ENCODE assay signal across 30 mouse cellular contexts in genomic region chr3:84077505-84077904, GRCm38 (mm10). TPM values are rescaled to one million over a fixed set of nuclear protein-coding genes. Genes with fewer than 3 reads are reported as not detected.
DNase-seq lines count a peak whose midpoint lies in the region; ATAC-seq lines count a peak whose summit lies in the region.
"Had no signal": no experiment of that assay in that cellular context is flagged by ENCODE, and none has a peak within 500 bp of the region (broad histone marks: within the 10 kb centered on the region; RNA-seq: fewer than 3 reads in every experiment).

No protein-coding gene starts in this region.

- no peak for DNase-seq in lung, postnatal 36 days
- DNase-seq in adipocyte (ENCODE audit: low spot score), result peak; percentile 33
- no peak for DNase-seq in layer of hippocampus, postnatal 36 days
- DNase-seq in urinary bladder, postnatal 10 days (ENCODE audit: low spot score), result no peak
- DNase-seq: adrenal gland, postnatal 25 days; cerebellum, adult 11-12 months; cerebellum, adult 9-11 months; embryo, embryonic 11 days; gastrocnemius, postnatal 25 days; kidney, postnatal 25 days; lung, postnatal 4 days; right cerebral cortex, postnatal 25 days; spleen, adult 18-20 months; thymus, postnatal 14 days had no signal

- ATAC-seq in heart, embryonic 16.5 days (replicated peaks; ENCODE audit: extremely low read depth, insufficient read depth, low FRiP score), result peak; percentile 72
- ATAC-seq in heart, embryonic 12.5 days (ENCODE audit: insufficient number of reproducible peaks, low FRiP score), result no peak
- peak; percentile 57; the same call in 1 of the 2 replicates for ATAC-seq in lung, embryonic 16.5 days (ENCODE audit: low read depth)
- ATAC-seq: forebrain, embryonic 15.5 days; intestine, postnatal 0 days; midbrain, embryonic 13.5 days had no signal

- 50% methylated on average over 4 of the region's 4 CpGs for WGBS in heart, embryonic 16.5 days
- WGBS in heart, embryonic 12.5 days, result 72% methylated on average over 4 of the region's 4 CpGs
- 66% methylated on average over 4 of the region's 4 CpGs for WGBS in lung, embryonic 16.5 days

- peaks cover 8% of the 10 kb centered on the region for H3K9me3 ChIP-seq in heart, embryonic 16.5 days (replicated peaks; ENCODE audit: control insufficient read depth, low read length)
- peaks cover 5% of the 10 kb centered on the region for H3K9me3 ChIP-seq in heart, embryonic 12.5 days (replicated peaks)
- H3K9me3 ChIP-seq in lung, embryonic 16.5 days (ENCODE audit: control insufficient read depth, low read length), result peaks cover 6% of the 10 kb centered on the region; the same call in 1 of the 2 replicates
- H3K9me3 ChIP-seq: embryonic facial prominence, embryonic 12.5 days; midbrain, embryonic 13.5 days had no signal

- no peak overlapping the region for H3K9ac ChIP-seq in heart, embryonic 16.5 days (ENCODE audit: low read length)
- H3K9ac ChIP-seq in heart, embryonic 12.5 days, result no peak overlapping the region
- H3K9ac ChIP-seq in lung, embryonic 16.5 days (ENCODE audit: low read length), result no peak overlapping the region
- H3K9ac ChIP-seq: embryonic facial prominence, embryonic 12.5 days; forebrain, embryonic 15.5 days; hindbrain, embryonic 14.5 days; limb, embryonic 13.5 days; lung, embryonic 15.5 days; midbrain, embryonic 13.5 days had no signal

- peaks cover 4% of the 10 kb centered on the region; the same call in 1 of the 2 replicates for H3K36me3 ChIP-seq in heart, embryonic 16.5 days (ENCODE audit: control insufficient read depth, insufficient read depth)
- no peaks in the 10 kb centered on the region; the same call in 1 of the 2 replicates for H3K36me3 ChIP-seq in heart, embryonic 12.5 days
- H3K36me3 ChIP-seq in lung, embryonic 16.5 days (ENCODE audit: control insufficient read depth, insufficient read depth, low read length), result no peaks in the 10 kb centered on the region
- H3K36me3 ChIP-seq: embryonic facial prominence, embryonic 12.5 days; forebrain, embryonic 10.5 days; forebrain, embryonic 15.5 days; G1E; limb, embryonic 13.5 days; lung, embryonic 15.5 days; midbrain, embryonic 13.5 days had no signal

- H3K27ac ChIP-seq in heart, embryonic 16.5 days (ENCODE audit: low read length), result peak overlapping the region; percentile 25
- H3K27ac ChIP-seq in heart, embryonic 12.5 days (ENCODE audit: poor library complexity, severe bottlenecking), result no peak overlapping the region
- no peak overlapping the region for H3K27ac ChIP-seq in lung, embryonic 16.5 days (ENCODE audit: low read length)
- H3K27ac ChIP-seq: embryonic facial prominence, embryonic 12.5 days; forebrain, embryonic 10.5 days; forebrain, embryonic 15.5 days; hindbrain, embryonic 14.5 days; left cerebral cortex, adult 2 months; limb, embryonic 13.5 days; lung, embryonic 15.5 days; midbrain, embryonic 13.5 days had no signal

- no peaks in the 10 kb centered on the region for H3K27me3 ChIP-seq in heart, embryonic 16.5 days (ENCODE audit: control insufficient read depth, insufficient read depth, low read length)
- no peaks in the 10 kb centered on the region for H3K27me3 ChIP-seq in heart, embryonic 12.5 days (replicated peaks)
- H3K27me3 ChIP-seq in lung, embryonic 16.5 days (ENCODE audit: control insufficient read depth, insufficient read depth, low read depth, low read length), result no peaks in the 10 kb centered on the region
- H3K27me3 ChIP-seq: embryonic facial prominence, embryonic 12.5 days; forebrain, embryonic 15.5 days; limb, embryonic 13.5 days; lung, embryonic 15.5 days; megakaryocyte, embryonic 14.5 days; midbrain, embryonic 13.5 days had no signal

- H3K4me1 ChIP-seq in heart, embryonic 16.5 days (ENCODE audit: control insufficient read depth, insufficient read depth, low read length), result peaks cover 8% of the 10 kb centered on the region; the same call in 1 of the 2 replicates
- no peaks in the 10 kb centered on the region for H3K4me1 ChIP-seq in heart, embryonic 12.5 days (replicated peaks)
- H3K4me1 ChIP-seq in lung, embryonic 16.5 days (replicated peaks; ENCODE audit: control insufficient read depth, insufficient read depth, low read length), result peaks cover 6% of the 10 kb centered on the region
- H3K4me1 ChIP-seq: embryonic facial prominence, embryonic 12.5 days; forebrain, embryonic 10.5 days; forebrain, embryonic 15.5 days; megakaryocyte, embryonic 14.5 days had no signal

- no peak overlapping the region for H3K4me3 ChIP-seq in heart, embryonic 16.5 days (ENCODE audit: low read length)
- H3K4me3 ChIP-seq in heart, embryonic 12.5 days, result no peak overlapping the region
- H3K4me3 ChIP-seq in lung, embryonic 16.5 days (ENCODE audit: low read length), result no peak overlapping the region
- H3K4me3 ChIP-seq: embryonic facial prominence, embryonic 12.5 days; forebrain, embryonic 10.5 days; forebrain, embryonic 15.5 days; left cerebral cortex, adult 2 months; limb, embryonic 13.5 days; lung, embryonic 15.5 days; megakaryocyte, embryonic 14.5 days; midbrain, embryonic 13.5 days had no signal

- no peak overlapping the region for H3K4me2 ChIP-seq in heart, embryonic 16.5 days (ENCODE audit: low read depth, low read length)
- H3K4me2 ChIP-seq in heart, embryonic 12.5 days, result no peak overlapping the region
- no peak overlapping the region for H3K4me2 ChIP-seq in lung, embryonic 16.5 days (ENCODE audit: low read depth, low read length)
- H3K4me2 ChIP-seq: embryonic facial prominence, embryonic 12.5 days; forebrain, embryonic 15.5 days; heart, embryonic 11.5 days; hindbrain, embryonic 14.5 days; limb, embryonic 13.5 days; liver, embryonic 11.5 days; lung, embryonic 15.5 days; midbrain, embryonic 13.5 days had no signal

RNA-seq across cellular contexts. Expression of gene Tmem131l, which starts 37.5 kb away (rescaled TPM):
- 35.5 and 47.8 TPM in 2 replicates for polyA plus RNA-seq in heart, embryonic 16.5 days (2015; fragmentation: Nextera tagmentation; extraction: Ambion mirVana)
- polyA plus RNA-seq in heart, embryonic 12.5 days (2016; fragmentation: Nextera tagmentation; extraction: Ambion mirVana), result 26.9 and 27.4 TPM in 2 replicates
- 46.4 and 47.0 TPM in 2 replicates for polyA plus RNA-seq in lung, embryonic 16.5 days (2015; fragmentation: Nextera tagmentation; extraction: Ambion mirVana)
- total RNA-seq in layer of hippocampus, postnatal 36 days (2021), result 10 to 100 TPM; 30.8 to 37.4 TPM
